Mouse (Mus musculus): Measurements from ENCODE around the gene Pdcl2. TPM values are rescaled to one million over a fixed set of nuclear protein-coding genes. Genes with fewer than 3 reads are reported as not detected.

Gene Pdcl2
- polyA plus RNA-seq, 1 experiment from 2014 or later, result not detected

DNA sequence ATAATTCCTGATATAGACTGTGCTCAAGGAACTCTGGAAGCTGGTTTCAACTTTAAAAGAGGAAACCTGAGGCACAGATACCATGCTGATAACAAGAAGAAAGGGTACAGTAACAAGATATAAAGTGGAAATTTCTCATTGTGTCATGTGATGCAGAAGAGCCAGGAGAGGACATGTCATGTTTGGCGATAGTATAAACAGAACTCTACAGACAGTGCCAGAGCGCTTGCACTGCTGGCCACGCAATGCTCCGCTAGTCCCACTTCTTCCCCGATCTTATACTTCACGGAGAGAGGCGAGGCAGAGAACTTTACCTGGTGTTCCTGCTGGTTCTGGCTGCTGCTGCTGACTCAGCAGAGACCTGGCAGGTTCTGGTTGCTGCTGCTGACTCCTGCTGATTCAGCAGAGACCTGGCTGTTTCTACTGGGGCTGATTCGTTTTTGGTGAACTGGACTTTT lies 41.7 kb downstream of the Pdcl2 start:
- WGBS, result 77% methylated on average over 8 of the region's 8 CpGs
- Histone ChIP-seq H3K27me3 (no peaks in the 10 kb centered on the region), H3K27ac (no peak overlapping the region), H3K36me3 (0 out of 2 replicates have a peak, but pooled peaks cover 6% of the 10 kb centered on the region), H3K4me3 (no peak overlapping the region), H3K9ac (no peak overlapping the region), H3K4me2 (no peak overlapping the region), H3K4me1 (no peaks in the 10 kb centered on the region), H3K9me3 (no peaks in the 10 kb centered on the region)
- no peak for ATAC-seq (ENCODE audit: insufficient number of reproducible peaks, low FRiP score, low TSS enrichment, low read depth)

DNA sequence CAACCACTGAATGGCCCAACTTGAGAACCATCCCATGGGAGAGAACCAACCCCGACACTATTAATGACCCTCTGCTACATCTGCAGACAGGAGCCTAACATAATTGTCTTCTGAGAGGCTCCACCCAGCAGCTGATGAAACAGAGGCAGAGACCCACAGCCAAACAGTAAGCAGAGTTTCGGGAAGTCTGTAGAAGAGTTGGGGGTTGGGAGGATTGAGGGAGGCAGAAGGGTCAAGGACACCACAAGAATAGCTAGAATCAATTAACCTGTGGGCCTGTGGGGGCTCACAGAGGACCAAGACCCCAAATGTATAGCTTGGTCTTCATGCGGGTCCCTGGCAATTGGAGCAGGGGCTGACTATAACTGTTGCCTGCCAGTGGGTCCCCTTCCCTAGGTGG lies 42.7 kb downstream of the Pdcl2 start:
- no peak overlapping the region for H3K4me3 ChIP-seq
- no peaks in the 10 kb centered on the region for H3K4me1 ChIP-seq
- no peak overlapping the region for H3K4me2 ChIP-seq
- H3K27ac ChIP-seq, result no peak overlapping the region
- ATAC-seq (ENCODE audit: insufficient number of reproducible peaks, low FRiP score, low TSS enrichment, low read depth), result no peak
- H3K9ac ChIP-seq, result no peak overlapping the region
- WGBS, result 88% methylated on average over 3 of the region's 3 CpGs
- H3K9me3 ChIP-seq, result no peaks in the 10 kb centered on the region
- H3K27me3 ChIP-seq, result no peaks in the 10 kb centered on the region
- H3K36me3 ChIP-seq, result 0 out of 2 replicates have a peak, but pooled peaks cover 6% of the 10 kb centered on the region

DNA sequence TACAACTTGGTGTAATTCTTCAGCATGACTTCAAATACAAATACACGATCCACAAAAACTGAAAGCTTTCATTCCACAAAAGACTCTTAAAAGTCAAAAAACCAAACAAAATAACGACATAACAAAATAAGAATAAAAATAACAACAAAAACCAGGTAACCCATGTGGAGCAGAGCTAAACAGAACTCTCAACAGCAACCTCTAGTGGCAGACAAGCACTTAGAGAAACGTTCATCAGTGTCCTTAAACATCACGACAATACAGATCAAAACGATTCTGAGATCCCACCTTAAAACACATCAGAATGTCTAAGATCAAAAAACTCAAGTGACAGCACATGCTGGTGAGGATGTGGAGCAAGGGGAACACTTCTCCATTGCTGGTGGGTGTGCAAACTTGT lies 43.9 kb downstream of the Pdcl2 start:
- Histone ChIP-seq H3K27me3 (no peaks in the 10 kb centered on the region), H3K9me3 (no peaks in the 10 kb centered on the region), H3K4me3 (no peak overlapping the region), H3K4me2 (no peak overlapping the region), H3K4me1 (no peaks in the 10 kb centered on the region), H3K27ac (no peak overlapping the region), H3K9ac (no peak overlapping the region), H3K36me3 (0 out of 2 replicates have a peak, but pooled peaks cover 6% of the 10 kb centered on the region)
- ATAC-seq (ENCODE audit: insufficient number of reproducible peaks, low FRiP score, low TSS enrichment, low read depth), result no peak
- WGBS, result 75% methylated on average over 5 of the region's 5 CpGs

DNA sequence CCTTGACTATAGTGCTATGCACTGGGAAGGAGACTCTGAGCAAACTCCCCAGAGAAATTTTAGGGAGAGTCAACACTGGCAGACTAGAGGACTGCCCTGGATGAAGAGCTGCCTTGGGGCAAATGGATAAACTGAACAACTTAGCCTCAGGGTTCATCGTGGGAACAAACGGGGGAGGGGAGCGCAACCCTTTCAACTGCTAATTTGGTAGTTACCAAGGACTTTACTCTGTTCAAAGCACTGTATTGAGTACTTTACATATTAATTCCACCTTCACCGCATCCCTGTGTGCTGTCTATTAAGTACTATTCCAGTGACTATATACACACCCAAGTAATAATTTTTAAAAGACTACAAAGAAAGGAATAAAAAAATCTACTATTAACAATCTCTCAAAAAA lies 45.3 kb downstream of the Pdcl2 start:
- H3K9me3 ChIP-seq, result no peaks in the 10 kb centered on the region
- H3K36me3 ChIP-seq, result 0 out of 2 replicates have a peak, but pooled peaks cover 6% of the 10 kb centered on the region
- H3K4me3 ChIP-seq, result no peak overlapping the region
- 61% methylated on average over 4 of the region's 4 CpGs for WGBS
- no peaks in the 10 kb centered on the region for H3K27me3 ChIP-seq
- H3K4me1 ChIP-seq, result 0 out of 2 replicates have a peak, but pooled peaks cover 2% of the 10 kb centered on the region
- H3K9ac ChIP-seq, result no peak overlapping the region
- no peak overlapping the region for H3K4me2 ChIP-seq
- no peak overlapping the region for H3K27ac ChIP-seq
- no peak for ATAC-seq (ENCODE audit: insufficient number of reproducible peaks, low FRiP score, low TSS enrichment, low read depth)

DNA sequence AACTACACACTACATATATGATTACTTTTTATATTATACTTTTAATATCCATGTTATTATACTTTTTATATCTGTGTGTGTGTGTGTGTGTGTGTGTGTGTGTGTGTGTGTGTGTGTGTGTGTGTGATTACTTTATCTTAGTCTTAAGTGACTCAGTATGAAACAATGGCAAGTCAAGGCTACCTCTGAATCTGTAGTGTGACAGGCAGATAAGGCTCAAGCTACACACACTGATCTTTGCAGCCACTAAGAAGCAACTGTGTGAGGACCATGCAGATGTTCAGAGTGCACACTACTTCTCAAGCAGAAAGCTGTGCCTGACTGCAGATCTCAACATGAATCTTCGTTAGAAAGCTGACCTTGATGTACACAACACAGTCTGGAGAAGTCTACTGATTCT lies 47.1 kb downstream of the Pdcl2 start:
- 0 out of 2 replicates have a peak, but pooled peaks cover 6% of the 10 kb centered on the region for H3K36me3 ChIP-seq
- WGBS, result 84% methylated on average over 1 of the region's 1 CpGs
- no peak overlapping the region for H3K4me2 ChIP-seq
- H3K27ac ChIP-seq, result no peak overlapping the region
- H3K9ac ChIP-seq, result no peak overlapping the region
- ATAC-seq (ENCODE audit: insufficient number of reproducible peaks, low FRiP score, low TSS enrichment, low read depth), result no peak
- H3K9me3 ChIP-seq, result no peaks in the 10 kb centered on the region
- 0 out of 2 replicates have a peak, but pooled peaks cover 4% of the 10 kb centered on the region for H3K4me1 ChIP-seq
- no peaks in the 10 kb centered on the region for H3K27me3 ChIP-seq
- H3K4me3 ChIP-seq, result no peak overlapping the region

DNA sequence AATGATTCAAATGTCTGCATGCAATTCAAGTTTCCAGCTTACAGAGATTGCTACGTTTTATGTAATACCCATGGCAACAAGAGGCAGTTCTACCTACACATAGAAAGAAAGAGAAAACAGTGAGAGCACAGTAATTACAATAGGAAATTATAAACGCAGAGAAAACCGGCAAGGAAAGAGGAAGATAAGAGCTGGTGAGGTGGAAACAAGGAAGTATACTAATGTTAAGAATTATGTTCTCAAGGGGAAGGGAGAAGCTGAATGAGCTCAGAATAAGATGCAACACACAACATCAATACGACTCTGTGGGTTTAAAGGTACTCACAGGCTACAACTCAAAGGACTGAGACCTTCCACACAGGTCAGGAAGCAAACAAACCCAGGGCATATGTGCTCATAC lies 56.0 kb downstream of the Pdcl2 start:
- ATAC-seq (ENCODE audit: insufficient number of reproducible peaks, low FRiP score, low TSS enrichment, low read depth), result no peak
- no peak overlapping the region for H3K27ac ChIP-seq
- 82% methylated on average over 4 of the region's 4 CpGs for WGBS

More for the DNA sequence above, 56.0 kb downstream of the Pdcl2 start:
- Histone ChIP-seq H3K4me2 (no peak overlapping the region), H3K9ac (no peak overlapping the region), H3K27me3 (no peaks in the 10 kb centered on the region), H3K4me1 (no peaks in the 10 kb centered on the region), H3K9me3 (no peaks in the 10 kb centered on the region), H3K36me3 (peaks cover 3% of the 10 kb centered on the region; the same call in 1 of the 2 replicates), H3K4me3 (no peak overlapping the region)

Other genes starting within 250 kb of the Pdcl2 start
- 36.0 and 39.1 TPM in 2 replicates for gene Srd5a3, start 190.9 kb downstream of the Pdcl2 start, polyA plus RNA-seq (2015; fragmentation: Nextera tagmentation; extraction: Ambion mirVana)
- 76.0 and 101 TPM in 2 replicates for gene Tmem165, start 147.3 kb downstream of the Pdcl2 start, polyA plus RNA-seq (2015; fragmentation: Nextera tagmentation; extraction: Ambion mirVana)
- 11.5 and 12.1 TPM in 2 replicates for gene Clock, start 26.4 kb downstream of the Pdcl2 start, polyA plus RNA-seq (2015; fragmentation: Nextera tagmentation; extraction: Ambion mirVana)
- 2.0 and 2.4 TPM in 2 replicates for gene Nmu, start 32.6 kb upstream of the Pdcl2 start, polyA plus RNA-seq (2015; fragmentation: Nextera tagmentation; extraction: Ambion mirVana)
- not detected in 2 replicates for gene Gm7271, start 152.9 kb upstream of the Pdcl2 start, polyA plus RNA-seq (2015; fragmentation: Nextera tagmentation; extraction: Ambion mirVana)
- 26.1 and 30.2 TPM in 2 replicates for gene Exoc1, start 198.2 kb upstream of the Pdcl2 start, polyA plus RNA-seq (2015; fragmentation: Nextera tagmentation; extraction: Ambion mirVana)